Mouse (Mus musculus) hindbrain, embryonic 16.5 days (tissue): ENCODE results near the gene Serpinb9g. TPM values are rescaled to one million over a fixed set of nuclear protein-coding genes. Genes with fewer than 3 reads are reported as not detected.
"Not testable (repeated sequence)": the region's sequence is repeated elsewhere in the genome, so short reads cannot be mapped to it uniquely, and the experiment has no call there.

Experiments
- ATAC-seq: fragments of 200-750 bp; cut with Nextera tagmentation; 2 replicates; pipeline ENCODE4 v1.8.0; 2017; ENCODE audit warnings: moderate TSS enrichment, moderate library complexity
- H3K27ac ChIP-seq: fragments of 300-500 bp; sonication (generic); 2 replicates; pipeline ENCODE4 v1.5.1; 2014; ENCODE audit warnings: low read depth, mild to moderate bottlenecking, control low read depth, low read length, moderate library complexity
- H3K27me3 ChIP-seq: fragments of 300-500 bp; sonication (generic); replicated peaks from 2 replicates; pipeline ENCODE4 v1.6.1; 2014; ENCODE audit warnings: low read length; ENCODE audit not compliant: control insufficient read depth, insufficient read depth
- H3K36me3 ChIP-seq: fragments of 300-500 bp; sonication (generic); 2 replicates; pipeline ENCODE4 v1.6.1; 2014; ENCODE audit warnings: mild to moderate bottlenecking, low read length, moderate library complexity, mixed read lengths; ENCODE audit not compliant: control insufficient read depth, insufficient read depth
- H3K4me1 ChIP-seq: fragments of 300-500 bp; sonication (generic); 2 replicates; pipeline ENCODE4 v1.6.1; 2014; ENCODE audit warnings: low read depth, low read length; ENCODE audit not compliant: control insufficient read depth, insufficient read depth
- H3K4me2 ChIP-seq: fragments of 300-500 bp; sonication (generic); 2 replicates; pipeline ENCODE4 v1.6.1; 2014; ENCODE audit warnings: mild to moderate bottlenecking, low read length, control low read depth, moderate library complexity
- H3K4me3 ChIP-seq: fragments of 300-500 bp; sonication (generic); 2 replicates; pipeline ENCODE4 v1.5.1; 2014; ENCODE audit warnings: mild to moderate bottlenecking, low read length, control low read depth, moderate library complexity
- H3K9ac ChIP-seq: fragments of 300-500 bp; sonication (generic); 2 replicates; pipeline ENCODE4 v1.6.1; 2014; ENCODE audit warnings: low read depth, mild to moderate bottlenecking, control low read depth, low read length, moderate library complexity
- H3K9me3 ChIP-seq: fragments of 300-500 bp; sonication (generic); 2 replicates; pipeline ENCODE4 v1.6.1; 2014; ENCODE audit warnings: mild to moderate bottlenecking, low read length, moderate library complexity; ENCODE audit not compliant: control insufficient read depth
- WGBS: fragments of 180-500 bp; shearing (Covaris S2); extraction: QIAGEN DNeasy Blood & Tissue Kit; methylation state at CpG from one replicate; pipeline ENCODE4 v1.1.7; 2014; 5-methylcytosine and 5-hydroxymethylcytosine counted together
- polyA plus RNA-seq: library from polyadenylated mRNA; unstranded; fragments of >200 nt; fragmentation: Nextera tagmentation; extraction: Ambion mirVana; gene quantifications from 2 replicates; pipeline ENCODE4 v1.2.1, GENCODE M21; 2015

Serpinb9g gene
- polyA plus RNA-seq = not detected in 2 replicates

DNA sequence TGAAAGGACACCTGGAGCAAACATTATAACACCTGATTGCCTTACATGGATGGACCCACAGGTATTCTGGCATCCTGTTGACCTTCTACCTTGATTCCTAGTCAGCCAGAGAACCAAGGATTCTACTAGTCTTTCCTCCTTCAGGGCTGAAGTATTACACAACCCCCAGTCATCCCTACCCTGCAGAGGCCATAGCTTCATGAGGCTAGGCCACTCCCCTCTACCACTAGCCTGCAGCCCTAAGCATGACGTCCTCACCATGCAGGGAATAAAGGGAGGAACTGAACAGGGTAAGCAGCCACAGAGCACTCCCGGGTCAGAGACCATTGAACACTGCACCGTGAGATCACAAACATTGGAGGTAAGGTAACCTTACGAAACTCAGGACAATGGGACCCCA lies at the start of gene Serpinb9g:
Gene Serpinb9g, plus strand, starts transcription at position 301 of the 400 bp plus-strand sequence.
- not testable (repeated sequence) for H3K27ac ChIP-seq, H3K4me1 ChIP-seq, H3K36me3 ChIP-seq, ATAC-seq, H3K4me3 ChIP-seq, H3K4me2 ChIP-seq, H3K27me3 ChIP-seq, H3K9ac ChIP-seq, H3K9me3 ChIP-seq
- 83% methylated on average over 4 of the region's 4 CpGs for WGBS

DNA sequence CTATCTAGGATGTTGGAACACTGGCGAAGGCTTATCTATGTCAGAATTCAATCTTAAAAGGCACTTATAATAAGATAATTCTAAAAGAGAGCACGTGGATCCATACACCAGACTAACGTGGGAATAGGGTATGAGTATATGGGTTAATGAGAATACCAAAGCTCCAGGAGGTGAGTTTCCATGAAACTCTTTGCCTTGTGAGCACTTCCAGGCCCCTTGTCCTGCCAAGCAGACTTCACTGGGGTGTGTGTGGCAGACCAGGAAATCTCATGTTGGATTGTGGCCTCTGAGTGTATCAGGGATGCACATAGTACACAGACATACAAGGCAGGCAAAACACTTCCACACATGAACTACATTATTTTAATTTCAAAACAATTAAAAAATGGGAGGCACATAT lies 718 bp upstream of the Serpinb9g start:
- not testable (repeated sequence) for H3K4me1 ChIP-seq, H3K27ac ChIP-seq, H3K36me3 ChIP-seq, H3K9me3 ChIP-seq, ATAC-seq, H3K4me2 ChIP-seq, H3K9ac ChIP-seq, H3K27me3 ChIP-seq, H3K4me3 ChIP-seq
- WGBS = 78% methylated on average over 3 of the region's 3 CpGs

DNA sequence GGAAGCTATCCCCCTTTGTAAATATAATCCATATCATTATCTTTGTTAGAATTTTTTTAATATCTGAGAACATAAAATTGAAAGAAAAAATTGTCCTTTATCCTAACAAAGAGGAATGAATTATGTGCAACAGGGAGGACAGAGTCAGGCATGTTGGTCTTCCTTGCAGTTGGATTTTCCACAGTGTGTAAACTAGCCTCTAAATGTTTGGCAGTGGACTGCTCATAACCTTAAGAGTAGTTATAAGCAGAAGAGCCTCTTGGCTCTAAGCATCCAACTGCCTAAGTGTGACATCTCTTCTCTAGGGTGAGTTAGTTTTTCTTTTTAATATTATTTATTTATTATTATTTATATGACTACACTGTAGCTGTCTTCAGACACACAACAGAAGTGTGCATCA lies 40.0 kb downstream of the Serpinb9g start:
- Histone ChIP-seq H3K36me3 (no peaks in the 10 kb centered on the region), H3K4me2 (no peak overlapping the region), H3K4me3 (no peak overlapping the region), H3K4me1 (no peaks in the 10 kb centered on the region), H3K27me3 (no peaks in the 10 kb centered on the region), H3K27ac (no peak overlapping the region), H3K9ac (no peak overlapping the region), H3K9me3 (peaks cover 9% of the 10 kb centered on the region)
- ATAC-seq = no peak

DNA sequence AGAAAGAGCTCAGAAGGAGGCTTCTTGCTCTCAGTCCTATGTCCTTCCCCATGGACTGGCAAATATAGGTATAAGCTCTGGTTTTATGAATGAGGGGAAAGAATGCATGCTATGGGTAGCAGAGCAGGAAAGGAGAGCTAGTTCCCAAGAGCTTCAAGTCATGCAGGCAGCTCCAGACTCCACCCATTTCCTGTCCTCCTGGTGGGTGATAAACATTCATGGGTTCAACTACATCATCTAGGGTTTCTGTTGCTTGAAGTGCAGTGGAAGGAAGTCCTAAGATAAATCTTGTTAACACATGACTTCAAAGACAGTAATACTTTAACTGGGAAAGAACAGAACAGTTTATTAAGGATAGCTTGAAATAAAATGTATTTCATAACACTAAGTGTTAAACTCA lies 48.2 kb downstream of the Serpinb9g start:
- no peak overlapping the region for H3K9ac ChIP-seq
- H3K9me3 ChIP-seq = no peaks in the 10 kb centered on the region
- H3K4me2 ChIP-seq = no peak overlapping the region
- no peaks in the 10 kb centered on the region for H3K36me3 ChIP-seq
- H3K4me1 ChIP-seq = no peaks in the 10 kb centered on the region
- H3K27ac ChIP-seq = no peak overlapping the region
- H3K27me3 ChIP-seq = no peaks in the 10 kb centered on the region
- no peak overlapping the region for H3K4me3 ChIP-seq
- ATAC-seq = no peak

Other genes starting within 250 kb of the Serpinb9g start
- not detected in 2 replicates for gene Serpinb9e, start 235.2 kb upstream of the Serpinb9g start, polyA plus RNA-seq
- gene Serpinb9f, start 160.7 kb upstream of the Serpinb9g start, polyA plus RNA-seq = not detected in 2 replicates
- gene Gm11397, start 89.0 kb upstream of the Serpinb9g start, polyA plus RNA-seq = not detected in 2 replicates
- gene Serpinb6d, start 176.6 kb downstream of the Serpinb9g start, polyA plus RNA-seq = not detected in 2 replicates